Mouse (Mus musculus) MEL (cell line): ENCODE data around the gene Shbg.

ENCODE experiments used
- CTCF ChIP-seq, 3 experiments: IDR thresholded peaks in 2 of 3; conservative IDR thresholded peaks in 1 of 3; 2 replicates each; pipeline ENCODE4 v1.5.1; 2011 to 2012; ENCODE audit warnings: low read length in 3 of 3, low read depth in 2 of 3, mild to moderate bottlenecking in 2 of 3, improper control_type of control experiment in 1 of 3, inconsistent platforms in 1 of 3, mixed read lengths in 1 of 3, moderate library complexity in 1 of 3; ENCODE audit not compliant: control insufficient read depth in 1 of 3, insufficient read depth in 1 of 3, poor library complexity in 1 of 3, severe bottlenecking in 1 of 3
- ETS1 ChIP-seq: IDR thresholded peaks from 2 replicates; pipeline ENCODE4 v1.6.1; 2012; ENCODE audit warnings: low read depth, mild to moderate bottlenecking, inconsistent platforms, low read length, improper control_type of control experiment, moderate library complexity
- HCFC1 ChIP-seq: IDR thresholded peaks from 2 replicates; pipeline ENCODE4 v1.6.1; 2012; ENCODE audit warnings: low read depth, mild to moderate bottlenecking, inconsistent platforms, low read length, improper control_type of control experiment, moderate library complexity
- MAFK ChIP-seq: IDR thresholded peaks from 2 replicates; pipeline ENCODE4 v1.6.1; 2011; ENCODE audit warnings: low read depth, mild to moderate bottlenecking, low read length, improper control_type of control experiment, borderline replicate concordance
- POLR2A ChIP-seq, 2 experiments: IDR thresholded peaks; 2 replicates each; pipeline ENCODE4 v1.6.1; 2011 to 2012; ENCODE audit warnings: low read length in 2 of 2, mild to moderate bottlenecking in 2 of 2, control low read depth in 1 of 2, improper control_type of control experiment in 1 of 2, low read depth in 1 of 2, moderate library complexity in 1 of 2; ENCODE audit not compliant: control insufficient read depth in 1 of 2, insufficient read depth in 1 of 2, poor library complexity in 1 of 2
- ZC3H11A ChIP-seq: IDR thresholded peaks from 2 replicates; pipeline ENCODE4 v1.6.1; 2012; ENCODE audit warnings: low read depth, mild to moderate bottlenecking, inconsistent platforms, low read length, improper control_type of control experiment
- ZNF384 ChIP-seq: IDR thresholded peaks from 2 replicates; pipeline ENCODE4 v1.6.1; 2012; ENCODE audit warnings: low read depth, mild to moderate bottlenecking, inconsistent platforms, low read length, improper control_type of control experiment

DNA sequence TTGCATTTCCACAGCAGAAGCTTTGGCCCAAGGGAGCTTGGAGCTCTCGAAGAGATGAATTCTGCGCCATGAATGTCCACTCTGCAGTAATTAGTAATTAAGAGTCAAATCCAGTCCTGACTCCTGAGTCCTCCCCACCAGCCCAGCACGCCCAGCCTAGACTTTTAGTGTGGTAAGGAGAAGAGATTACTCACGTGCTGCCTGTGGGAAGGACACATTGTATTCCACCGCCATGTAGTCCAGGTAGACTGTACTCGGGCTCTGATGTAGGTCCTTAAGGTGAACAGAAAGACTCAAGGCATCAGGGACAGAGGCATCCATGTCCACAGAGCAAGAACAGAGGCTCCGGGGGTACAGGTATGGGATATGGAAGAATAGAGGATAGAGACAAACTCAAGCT lies 47.1 kb upstream of the Shbg start:
- TF ChIP-seq HCFC1 (no peak), MAFK (no peak), POLR2A (IDR thresholded peaks at IDR 0.05; ENCODE audit: control insufficient read depth in 1 of 2, insufficient read depth in 1 of 2, low read depth in 1 of 2, low read length in 2 of 2, poor library complexity in 1 of 2) (no peak), ZNF384 (no peak), CTCF (IDR thresholded peaks at IDR 0.05 in 2 of 3, conservative IDR thresholded peaks at IDR 0.05 in 1 of 3; ENCODE audit: control insufficient read depth in 1 of 3, insufficient read depth in 1 of 3, low read depth in 2 of 3, low read length in 3 of 3, poor library complexity in 1 of 3, severe bottlenecking in 1 of 3) (no peak), ZC3H11A (no peak), ETS1 (no peak)
